Mouse (Mus musculus): Measurements from ENCODE around the gene Gm3460. TPM values are rescaled to one million over a fixed set of nuclear protein-coding genes. Genes with fewer than 3 reads are reported as not detected.
"Not testable (repeated sequence)": the region's sequence is repeated elsewhere in the genome, so short reads cannot be mapped to it uniquely, and the experiment has no call there.

The Gm3460 gene
- not detected in 2 replicates for polyA plus RNA-seq (2014; fragmentation: Nextera tagmentation; extraction: Ambion mirVana)

GRCm38 (mm10) chr14:6622318-6622717 is at the start of gene Gm3460:
Gene Gm3460, minus strand, starts transcription at chr14:6622418.
- H3K27ac ChIP-seq (ENCODE audit: low read depth); H3K9ac ChIP-seq; ATAC-seq (ENCODE audit: insufficient read depth); H3K36me3 ChIP-seq (ENCODE audit: insufficient read depth); H3K4me3 ChIP-seq (ENCODE audit: low read depth, low read length); H3K27me3 ChIP-seq (ENCODE audit: insufficient read depth, low read length); H3K4me2 ChIP-seq; H3K4me1 ChIP-seq (ENCODE audit: insufficient read depth); DNase-seq; H3K9me3 ChIP-seq (ENCODE audit: low read depth, low read length): not testable (repeated sequence)
- 67% methylated on average over 1 of the region's 2 CpGs for WGBS

GRCm38 (mm10) chr14:6606436-6606835 is 15.8 kb downstream of the Gm3460 start:
- H3K27me3 ChIP-seq (ENCODE audit: insufficient read depth, low read length); H3K4me2 ChIP-seq; H3K27ac ChIP-seq (ENCODE audit: low read depth); H3K9me3 ChIP-seq (ENCODE audit: low read depth, low read length); ATAC-seq (ENCODE audit: insufficient read depth); H3K4me1 ChIP-seq (ENCODE audit: insufficient read depth); H3K4me3 ChIP-seq (ENCODE audit: low read depth, low read length); H3K9ac ChIP-seq; H3K36me3 ChIP-seq (ENCODE audit: insufficient read depth); DNase-seq: not testable (repeated sequence)
- WGBS = no CpG with 5 or more reads among the region's 1 CpGs

GRCm38 (mm10) chr14:6605004-6605403 is 17.2 kb downstream of the Gm3460 start:
- not testable (repeated sequence) for H3K27me3 ChIP-seq (ENCODE audit: insufficient read depth, low read length); H3K36me3 ChIP-seq (ENCODE audit: insufficient read depth); H3K27ac ChIP-seq (ENCODE audit: low read depth); H3K4me1 ChIP-seq (ENCODE audit: insufficient read depth); H3K9ac ChIP-seq; H3K9me3 ChIP-seq (ENCODE audit: low read depth, low read length); ATAC-seq (ENCODE audit: insufficient read depth)
- peak; percentile 55 for DNase-seq
- peak; percentile 57 for TF ChIP-seq CTCF (IDR thresholded peaks at IDR 0.05; ENCODE audit: low read depth)
- Histone ChIP-seq H3K4me3 (ENCODE audit: low read depth, low read length) (peak overlapping the region; percentile 29), H3K4me2 (peak overlapping the region; percentile 58)
- WGBS = under 1% methylated on average over 13 of the region's 20 CpGs

- H3K4me1 ChIP-seq (ENCODE audit: insufficient read depth); H3K9ac ChIP-seq; ATAC-seq (ENCODE audit: insufficient read depth); H3K27ac ChIP-seq (ENCODE audit: low read depth); H3K36me3 ChIP-seq (ENCODE audit: insufficient read depth); H3K27me3 ChIP-seq (ENCODE audit: insufficient read depth, low read length); H3K9me3 ChIP-seq (ENCODE audit: low read depth, low read length): not testable (repeated sequence)
- Histone ChIP-seq H3K4me2 (peak overlapping the region; percentile 58), H3K4me3 (ENCODE audit: low read depth, low read length) (peak overlapping the region; percentile 29)
- WGBS = 8% methylated on average over 15 of the region's 20 CpGs
- peak; percentile 1 for DNase-seq
Observed at GRCm38 (mm10) chr14:6604551-6604950, 17.7 kb downstream of the Gm3460 start.

GRCm38 (mm10) chr14:6590513-6590912 is 31.7 kb downstream of the Gm3460 start, which contains the start of gene Gm3629:
Gene Gm3629, minus strand, starts transcription at chr14:6590613.
- not testable (repeated sequence) for H3K27ac ChIP-seq (ENCODE audit: low read depth); H3K9me3 ChIP-seq (ENCODE audit: low read depth, low read length); H3K9ac ChIP-seq; H3K4me3 ChIP-seq (ENCODE audit: low read depth, low read length); H3K27me3 ChIP-seq (ENCODE audit: insufficient read depth, low read length); DNase-seq; H3K4me1 ChIP-seq (ENCODE audit: insufficient read depth); ATAC-seq (ENCODE audit: insufficient read depth); H3K4me2 ChIP-seq; H3K36me3 ChIP-seq (ENCODE audit: insufficient read depth)
- 17% methylated on average over 1 of the region's 2 CpGs for WGBS

Other genes with a start within 250 kb of the Gm3460 start
- not detected in 2 replicates for gene Gm16440, start 232.1 kb downstream of the Gm3460 start, polyA plus RNA-seq (2014; fragmentation: Nextera tagmentation; extraction: Ambion mirVana)
- gene Gm3591, start 209.9 kb downstream of the Gm3460 start, polyA plus RNA-seq (2014; fragmentation: Nextera tagmentation; extraction: Ambion mirVana) = 0.42 and 0.70 TPM in 2 replicates
- not detected in 2 replicates for gene Gm3594, start 177.8 kb downstream of the Gm3460 start, polyA plus RNA-seq (2014; fragmentation: Nextera tagmentation; extraction: Ambion mirVana)
- not detected in 2 replicates for gene Gm8356, start 85.1 kb downstream of the Gm3460 start, polyA plus RNA-seq (2014; fragmentation: Nextera tagmentation; extraction: Ambion mirVana)
- 0.37 TPM in 1 of 2 replicates, not detected in the other for gene Gm3629, start 31.8 kb downstream of the Gm3460 start, polyA plus RNA-seq (2014; fragmentation: Nextera tagmentation; extraction: Ambion mirVana)
- not detected in 2 replicates for gene Gm10251, start 61.8 kb upstream of the Gm3460 start, polyA plus RNA-seq (2014; fragmentation: Nextera tagmentation; extraction: Ambion mirVana)
- gene Gm8050, start 97.8 kb upstream of the Gm3460 start, polyA plus RNA-seq (2014; fragmentation: Nextera tagmentation; extraction: Ambion mirVana) = not detected in 2 replicates
- gene Gm3636, start 119.9 kb upstream of the Gm3460 start, polyA plus RNA-seq (2014; fragmentation: Nextera tagmentation; extraction: Ambion mirVana) = 5.7 and 6.1 TPM in 2 replicates
- gene Gm8362, start 152.0 kb upstream of the Gm3460 start, polyA plus RNA-seq (2014; fragmentation: Nextera tagmentation; extraction: Ambion mirVana) = not detected in 2 replicates
- not detected in 2 replicates for gene Gm3642, start 217.9 kb upstream of the Gm3460 start, polyA plus RNA-seq (2014; fragmentation: Nextera tagmentation; extraction: Ambion mirVana)

Data from lung, embryonic 14.5 days (tissue).